Mouse (Mus musculus): ENCODE measurements around the gene Pfas. TPM values are rescaled to one million over a fixed set of nuclear protein-coding genes. Genes with fewer than 3 reads are reported as not detected.
A peak's percentile ranks its signal among the peaks of the same experiment; 100 is the strongest.
"Not testable (repeated sequence)": the region's sequence is repeated elsewhere in the genome, so short reads cannot be mapped to it uniquely, and the experiment has no call there.

Pfas gene
- polyA plus RNA-seq, 1 experiment, result 9.3 TPM

- DNase-seq (ENCODE audit: low spot score), result peak; percentile 50
Observed at GRCm38 (mm10) chr11:68939451-68940304, 68.6 kb downstream of the Pfas start.

- DNase-seq (ENCODE audit: low spot score), result not testable (repeated sequence)
Observed at GRCm38 (mm10) chr11:68936951-68937350, 71.3 kb downstream of the Pfas start.

Other genes with a start within 250 kb of the Pfas start
- gene Ndel1, start 136.6 kb downstream of the Pfas start, polyA plus RNA-seq (2012; rRNA removed), result 68.6 and 78.7 TPM in 2 replicates
- gene Rnf222, start 119.9 kb downstream of the Pfas start, polyA plus RNA-seq (2012; rRNA removed), result 0.01 TPM in 1 of 2 replicates, not detected in the other
- gene Rpl26, start 106.9 kb downstream of the Pfas start, polyA plus RNA-seq (2012; rRNA removed), result 3,701 and 3,960 TPM in 2 replicates
- not detected in 2 replicates for gene Odf4, start 81.4 kb downstream of the Pfas start, polyA plus RNA-seq (2012; rRNA removed)
- 7.9 and 10.6 TPM in 2 replicates for gene Arhgef15, start 51.0 kb downstream of the Pfas start, polyA plus RNA-seq (2012; rRNA removed)
- gene Slc25a35, start 40.3 kb downstream of the Pfas start, polyA plus RNA-seq (2012; rRNA removed), result 27.3 and 32.4 TPM in 2 replicates
- gene Rangrf, start 33.3 kb downstream of the Pfas start, polyA plus RNA-seq (2012; rRNA removed), result 31.8 and 39.0 TPM in 2 replicates
- 26.3 and 29.0 TPM in 2 replicates for gene Ctc1, start 7.5 kb upstream of the Pfas start, polyA plus RNA-seq (2012; rRNA removed)
- gene Aurkb, start 37.2 kb upstream of the Pfas start, polyA plus RNA-seq (2012; rRNA removed), result 3.6 and 4.1 TPM in 2 replicates
- 18.0 and 19.4 TPM in 2 replicates for gene Borcs6, start 51.3 kb upstream of the Pfas start, polyA plus RNA-seq (2012; rRNA removed)
- 17.9 and 25.8 TPM in 2 replicates for gene Tmem107, start 62.3 kb upstream of the Pfas start, polyA plus RNA-seq (2012; rRNA removed)
- 163 and 180 TPM in 2 replicates for gene Vamp2, start 80.0 kb upstream of the Pfas start, polyA plus RNA-seq (2012; rRNA removed)
- 26.8 and 28.5 TPM in 2 replicates for gene Per1, start 86.8 kb upstream of the Pfas start, polyA plus RNA-seq (2012; rRNA removed)
- 0.24 and 0.37 TPM in 2 replicates for gene Hes7, start 111.9 kb upstream of the Pfas start, polyA plus RNA-seq (2012; rRNA removed)
- 0.74 and 0.78 TPM in 2 replicates for gene 9130213A22Rik, start 114.1 kb upstream of the Pfas start, polyA plus RNA-seq (2012; rRNA removed)
- 4.2 and 5.4 TPM in 2 replicates for gene Aloxe3, start 117.4 kb upstream of the Pfas start, polyA plus RNA-seq (2012; rRNA removed)
- gene Alox12b, start 148.5 kb upstream of the Pfas start, polyA plus RNA-seq (2012; rRNA removed), result 0.03 TPM in 1 of 2 replicates, not detected in the other
- gene Alox8, start 189.4 kb upstream of the Pfas start, polyA plus RNA-seq (2012; rRNA removed), result 0.14 and 0.60 TPM in 2 replicates
- gene Gucy2e, start 228.6 kb upstream of the Pfas start, polyA plus RNA-seq (2012; rRNA removed), result 0.01 and 0.03 TPM in 2 replicates